Mouse (Mus musculus): ENCODE data around the gene 1300017J02Rik.

DNA sequence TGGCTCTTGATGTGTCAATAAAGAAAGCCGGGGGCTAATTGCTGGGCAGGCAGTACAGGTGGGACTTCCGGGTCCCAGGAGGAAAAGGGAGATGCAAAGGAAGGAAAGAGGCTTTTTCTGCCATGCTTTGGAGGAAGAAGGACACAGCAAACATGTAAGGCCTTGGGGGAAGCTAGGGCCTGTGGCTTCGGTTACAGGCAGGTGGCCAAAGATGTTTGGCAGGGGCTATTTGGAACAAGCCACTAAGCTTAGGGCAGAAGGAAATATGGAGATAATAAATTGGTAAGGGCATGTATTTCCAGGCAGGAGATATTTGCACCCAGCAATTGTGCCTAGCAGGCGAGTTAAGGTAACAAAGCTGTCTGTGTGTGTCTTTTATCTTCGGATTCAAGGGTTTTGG lies 52.0 kb downstream of the 1300017J02Rik start:
- TF ChIP-seq CTCF (IDR thresholded peaks at IDR 0.05; ENCODE audit: low read depth, low read length), result no peak
- TF ChIP-seq EP300 (IDR thresholded peaks at IDR 0.05; ENCODE audit: insufficient read depth, low read depth, low read length), result no peak

Data from ES-Bruce4 (cell line).